Mouse (Mus musculus) hindbrain, postnatal 0 days (tissue): ENCODE measurements at regions not wholly inside any gene's neighbourhood (a gene's known extent, or its start where the extent isn't known, plus 50 kb on each side); places are given as distances from the start of the nearest gene placed in this dataset.

ENCODE experiments used
- ATAC-seq: fragments of 200-750 bp; cut with Nextera tagmentation; 2 replicates; pipeline ENCODE4 v1.8.0; 2017; ENCODE audit warnings: mild to moderate bottlenecking, moderate TSS enrichment, moderate library complexity
- DNase-seq: peaks from one replicate; pipeline ENCODE4 v3.0.0-alpha.2; 2015; ENCODE audit warnings: low spot score
- H3K27ac ChIP-seq: fragments of 300-500 bp; sonication (generic); 2 replicates; pipeline ENCODE4 v1.5.1; 2014; ENCODE audit warnings: mild to moderate bottlenecking
- H3K27me3 ChIP-seq: fragments of 300-500 bp; sonication (generic); 2 replicates; pipeline ENCODE4 v1.6.1; 2014; ENCODE audit warnings: low read length, mixed read lengths; ENCODE audit not compliant: insufficient read depth
- H3K36me3 ChIP-seq: fragments of 300-500 bp; sonication (generic); 2 replicates; pipeline ENCODE4 v1.6.1; 2014; ENCODE audit warnings: low read length, mixed read lengths; ENCODE audit not compliant: insufficient read depth
- H3K4me1 ChIP-seq: fragments of 300-500 bp; sonication (generic); 2 replicates; pipeline ENCODE4 v1.6.1; 2014; ENCODE audit warnings: antibody characterized with exemption, low read length, mixed read lengths; ENCODE audit not compliant: insufficient read depth
- H3K4me2 ChIP-seq: fragments of 300-500 bp; sonication (generic); 2 replicates; pipeline ENCODE4 v1.6.1; 2014; ENCODE audit warnings: low read depth, mild to moderate bottlenecking, low read length, moderate library complexity, mixed read lengths
- H3K4me3 ChIP-seq: fragments of 300-500 bp; sonication (generic); 2 replicates; pipeline ENCODE4 v1.5.1; 2014; ENCODE audit warnings: low read length
- H3K9ac ChIP-seq: fragments of 300-500 bp; sonication (generic); replicated peaks from 2 replicates; pipeline ENCODE4 v1.6.1; 2014; ENCODE audit warnings: mild to moderate bottlenecking, low read length, moderate library complexity, mixed read lengths
- H3K9me3 ChIP-seq: fragments of 300-500 bp; sonication (generic); 2 replicates; pipeline ENCODE4 v1.6.1; 2016; ENCODE audit warnings: low read length, mixed read lengths
- CTCF ChIP-seq: IDR thresholded peaks from 2 replicates; pipeline ENCODE4 v1.5.1; 2016; ENCODE audit warnings: antibody characterized with exemption, control low read depth, low read depth
- WGBS: fragments of 180-500 bp; shearing (Covaris S2); extraction: QIAGEN DNeasy Blood & Tissue Kit; methylation state at CpG from one replicate; pipeline ENCODE4 v1.1.7; 2014; 5-methylcytosine and 5-hydroxymethylcytosine counted together

DNA sequence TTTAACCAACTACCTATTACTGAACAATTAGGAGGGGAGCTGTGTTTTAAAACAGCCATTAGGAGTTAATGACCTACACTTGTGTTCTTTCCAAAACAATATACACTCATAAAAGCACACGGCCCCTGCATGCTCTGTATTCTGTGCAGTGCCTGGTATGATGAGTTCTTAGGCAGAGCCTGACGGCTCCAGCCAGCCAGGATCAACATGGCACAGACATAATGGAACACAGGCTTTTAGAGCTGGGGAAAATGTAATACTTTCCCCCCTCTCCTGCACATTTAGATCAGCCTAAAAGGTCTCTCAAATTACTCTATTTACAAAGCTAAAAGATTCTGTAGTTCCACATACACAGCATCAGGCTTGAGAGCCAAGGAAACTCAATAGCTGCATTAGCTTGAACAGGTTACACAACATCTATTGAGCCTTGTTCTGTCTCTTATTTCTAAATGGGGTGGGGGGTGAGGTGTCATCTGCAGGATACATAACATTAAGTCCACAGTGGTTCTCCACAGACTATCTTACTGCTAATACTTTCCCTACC lies 250.1 kb downstream of the Dcdc2c start:
- no peak overlapping the region for H3K4me3 ChIP-seq
- H3K4me2 ChIP-seq = no peak overlapping the region
- H3K27ac ChIP-seq = no peak overlapping the region
- ATAC-seq = no peak
- H3K27me3 ChIP-seq = no peaks in the 10 kb centered on the region
- no peaks in the 10 kb centered on the region for H3K4me1 ChIP-seq
- no peak overlapping the region for H3K9ac ChIP-seq
- no peaks in the 10 kb centered on the region for H3K9me3 ChIP-seq
- no peaks in the 10 kb centered on the region for H3K36me3 ChIP-seq
- no peak for TF ChIP-seq CTCF
- no peak for DNase-seq
- WGBS = 53% methylated on average over 2 of the region's 2 CpGs

DNA sequence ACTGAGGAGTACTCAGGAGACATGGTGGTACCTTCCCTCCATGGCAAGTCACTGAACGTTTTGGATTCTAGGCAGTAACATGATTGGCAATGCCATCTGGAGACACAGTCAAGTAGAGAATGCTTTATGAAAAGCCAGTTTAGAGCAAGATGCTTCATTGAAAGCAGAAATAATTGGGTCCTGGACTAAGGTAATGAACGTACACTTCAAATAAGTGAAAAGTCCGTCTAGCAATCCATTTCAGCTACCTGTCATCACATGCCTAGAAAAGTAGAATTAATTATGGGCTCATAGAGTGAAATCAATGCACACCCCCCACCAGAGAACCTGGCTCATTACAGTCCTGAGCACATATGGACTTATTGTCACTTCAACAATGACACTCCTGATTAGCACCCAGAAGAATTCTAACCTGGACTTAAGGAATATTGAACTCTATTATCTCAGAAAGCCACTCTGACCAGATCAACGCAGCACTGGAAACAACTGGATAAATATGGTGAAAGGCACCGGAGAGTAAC lies 263.8 kb downstream of the Dcdc2c start:
- Histone ChIP-seq H3K27me3 (no peaks in the 10 kb centered on the region), H3K4me2 (no peak overlapping the region), H3K4me1 (no peaks in the 10 kb centered on the region), H3K36me3 (no peaks in the 10 kb centered on the region), H3K27ac (no peak overlapping the region), H3K9ac (no peak overlapping the region), H3K4me3 (no peak overlapping the region), H3K9me3 (no peaks in the 10 kb centered on the region)
- ATAC-seq (no peak), DNase-seq (no peak)
- TF ChIP-seq CTCF = no peak
- 80% methylated on average over 5 of the region's 5 CpGs for WGBS

DNA sequence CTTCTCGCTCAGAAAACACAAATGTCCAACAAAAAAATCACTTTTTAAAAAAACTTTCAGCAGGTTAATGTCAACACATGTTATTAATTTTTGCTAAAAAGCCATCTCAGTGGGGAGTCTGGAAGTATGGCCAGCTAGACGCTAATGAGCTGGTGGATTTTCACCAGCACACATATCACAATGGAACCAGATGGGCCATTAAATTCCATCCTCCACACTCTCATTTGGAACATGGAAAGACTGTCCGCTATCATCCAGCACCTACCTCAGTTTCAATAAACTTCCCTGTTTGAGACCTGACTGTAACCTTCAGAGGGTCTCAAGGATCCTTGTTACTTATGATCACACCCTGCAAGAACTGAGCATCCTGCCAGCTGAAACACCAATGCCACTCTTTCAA lies 296.7 kb downstream of the Dcdc2c start:
- WGBS = 58% methylated on average over 3 of the region's 3 CpGs
- no peaks in the 10 kb centered on the region for H3K4me1 ChIP-seq
- H3K4me2 ChIP-seq = no peak overlapping the region
- TF ChIP-seq CTCF = no peak
- no peaks in the 10 kb centered on the region for H3K9me3 ChIP-seq
- H3K27ac ChIP-seq = no peak overlapping the region
- no peaks in the 10 kb centered on the region for H3K27me3 ChIP-seq
- H3K36me3 ChIP-seq = no peaks in the 10 kb centered on the region
- DNase-seq (no peak), ATAC-seq (no peak)
- no peak overlapping the region for H3K9ac ChIP-seq
- H3K4me3 ChIP-seq = no peak overlapping the region

DNA sequence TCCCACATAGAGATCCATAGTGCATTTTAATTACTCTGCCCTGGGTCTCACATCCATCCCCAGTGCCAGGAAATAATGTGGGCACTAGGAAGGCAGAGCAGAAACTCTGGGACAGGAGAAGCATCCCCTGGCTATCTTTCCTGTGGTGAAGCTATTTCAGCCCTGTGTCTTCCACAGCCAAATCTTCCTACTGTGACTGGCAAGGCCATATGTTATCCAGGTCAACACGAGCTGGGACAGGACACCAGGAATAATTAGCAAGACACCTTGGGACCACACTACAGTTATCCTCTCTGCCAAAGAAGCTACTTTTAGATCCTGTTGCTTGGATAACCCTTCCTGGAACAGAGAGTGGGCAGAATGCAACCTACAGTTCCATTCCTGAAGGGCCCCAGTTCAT lies 301.7 kb downstream of the Dcdc2c start:
- no peak for TF ChIP-seq CTCF
- WGBS = 41% methylated on average over 1 of the region's 1 CpGs
- no peaks in the 10 kb centered on the region for H3K36me3 ChIP-seq
- no peak for ATAC-seq
- no peaks in the 10 kb centered on the region for H3K9me3 ChIP-seq
- DNase-seq = no peak
- no peak overlapping the region for H3K4me3 ChIP-seq
- no peaks in the 10 kb centered on the region for H3K27me3 ChIP-seq
- H3K4me1 ChIP-seq = no peaks in the 10 kb centered on the region
- H3K4me2 ChIP-seq = no peak overlapping the region
- H3K9ac ChIP-seq = no peak overlapping the region
- no peak overlapping the region for H3K27ac ChIP-seq

DNA sequence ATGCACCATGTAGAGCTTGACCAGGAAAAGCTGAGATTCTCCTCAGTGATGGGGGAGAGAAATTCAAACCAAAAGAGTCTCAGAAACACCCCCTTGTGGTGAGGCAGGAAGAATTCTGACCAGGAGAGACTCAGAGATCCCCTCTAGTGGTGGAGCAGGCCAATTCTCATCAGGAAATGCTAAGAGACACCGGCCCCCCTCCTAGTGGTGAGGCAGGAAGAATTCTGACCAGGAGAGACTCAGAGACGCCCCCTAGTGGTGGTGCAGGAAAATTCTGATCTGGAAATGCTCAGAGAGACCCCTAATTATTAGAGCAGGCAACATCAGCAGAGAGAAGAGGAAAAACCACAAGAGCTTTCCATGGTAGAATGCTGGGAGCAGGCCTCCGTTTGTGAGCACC lies 303.4 kb downstream of the Dcdc2c start:
- 61% methylated on average over 3 of the region's 3 CpGs for WGBS
- no peak overlapping the region for H3K4me3 ChIP-seq
- no peaks in the 10 kb centered on the region for H3K27me3 ChIP-seq
- ATAC-seq (no peak), DNase-seq (no peak)
- H3K9me3 ChIP-seq = no peaks in the 10 kb centered on the region
- no peak overlapping the region for H3K9ac ChIP-seq
- no peaks in the 10 kb centered on the region for H3K4me1 ChIP-seq
- H3K4me2 ChIP-seq = no peak overlapping the region
- no peak overlapping the region for H3K27ac ChIP-seq
- no peaks in the 10 kb centered on the region for H3K36me3 ChIP-seq
- TF ChIP-seq CTCF = peak; percentile 52

DNA sequence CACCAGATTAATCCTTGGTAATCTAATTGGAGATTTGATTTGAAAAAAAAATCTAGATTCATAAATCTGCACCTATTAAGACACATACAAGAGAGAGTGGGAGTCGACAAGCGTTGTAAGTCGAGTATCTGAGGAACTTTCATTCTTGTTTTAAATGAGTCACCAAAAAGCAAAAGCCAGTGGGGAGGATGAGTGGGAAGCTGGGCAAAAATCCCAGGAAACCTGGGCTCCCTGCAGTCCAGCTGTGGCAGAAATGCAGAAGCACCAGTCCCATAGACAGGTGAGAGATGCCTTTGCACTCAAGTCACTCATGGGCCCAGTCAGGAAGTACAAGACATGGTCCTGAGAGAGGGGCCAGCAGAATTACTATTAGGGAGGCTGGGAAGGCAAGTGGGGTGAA lies 303.9 kb downstream of the Dcdc2c start:
- Histone ChIP-seq H3K36me3 (no peaks in the 10 kb centered on the region), H3K9me3 (no peaks in the 10 kb centered on the region), H3K27me3 (no peaks in the 10 kb centered on the region), H3K4me1 (no peaks in the 10 kb centered on the region), H3K27ac (no peak overlapping the region), H3K4me3 (no peak overlapping the region), H3K9ac (no peak overlapping the region), H3K4me2 (no peak overlapping the region)
- ATAC-seq (no peak), DNase-seq (no peak)
- 94% methylated on average over 3 of the region's 3 CpGs for WGBS
- TF ChIP-seq CTCF = no peak

DNA sequence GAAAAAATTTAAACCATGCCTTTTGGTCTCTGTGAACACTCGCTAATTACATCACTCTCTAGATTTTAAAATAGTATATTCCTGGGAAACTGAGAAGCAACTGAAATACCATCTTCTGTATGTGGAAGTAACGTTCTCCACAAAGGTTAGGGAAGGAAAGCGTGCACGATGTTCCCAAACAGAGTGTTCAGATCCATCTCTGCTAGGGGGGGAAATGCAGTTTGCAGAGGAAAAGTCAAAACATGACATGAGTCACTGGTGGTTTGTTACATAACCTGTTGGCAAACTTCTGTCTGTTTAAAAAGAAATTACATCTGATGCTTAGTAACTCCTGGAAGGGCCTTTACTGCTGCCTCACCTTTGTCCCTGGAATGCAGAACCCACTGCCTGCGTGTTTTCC lies 314.2 kb downstream of the Dcdc2c start:
- DNase-seq (no peak), ATAC-seq (no peak)
- 92% methylated on average over 5 of the region's 5 CpGs for whole genome bisulfite sequencing
- H3K27ac ChIP-seq = no peak overlapping the region
- H3K4me2 ChIP-seq = no peak overlapping the region
- H3K9me3 ChIP-seq = no peaks in the 10 kb centered on the region
- no peaks in the 10 kb centered on the region for H3K4me1 ChIP-seq
- H3K36me3 ChIP-seq = no peaks in the 10 kb centered on the region
- no peak overlapping the region for H3K4me3 ChIP-seq
- no peak for TF ChIP-seq CTCF
- no peak overlapping the region for H3K9ac ChIP-seq
- H3K27me3 ChIP-seq = no peaks in the 10 kb centered on the region
